Mouse (Mus musculus) erythroblast, embryonic 14.5 days (primary cell): ENCODE data around the gene Col6a3.

Experiments
- GATA1 ChIP-seq: IDR thresholded peaks from 2 replicates; pipeline ENCODE4 v1.6.1; 2012; ENCODE audit warnings: low read length, inconsistent platforms, mixed read lengths
- TAL1 ChIP-seq: IDR thresholded peaks from 3 replicates; pipeline ENCODE4 v1.6.1; 2012; ENCODE audit warnings: low read length, inconsistent platforms, mixed read lengths

DNA sequence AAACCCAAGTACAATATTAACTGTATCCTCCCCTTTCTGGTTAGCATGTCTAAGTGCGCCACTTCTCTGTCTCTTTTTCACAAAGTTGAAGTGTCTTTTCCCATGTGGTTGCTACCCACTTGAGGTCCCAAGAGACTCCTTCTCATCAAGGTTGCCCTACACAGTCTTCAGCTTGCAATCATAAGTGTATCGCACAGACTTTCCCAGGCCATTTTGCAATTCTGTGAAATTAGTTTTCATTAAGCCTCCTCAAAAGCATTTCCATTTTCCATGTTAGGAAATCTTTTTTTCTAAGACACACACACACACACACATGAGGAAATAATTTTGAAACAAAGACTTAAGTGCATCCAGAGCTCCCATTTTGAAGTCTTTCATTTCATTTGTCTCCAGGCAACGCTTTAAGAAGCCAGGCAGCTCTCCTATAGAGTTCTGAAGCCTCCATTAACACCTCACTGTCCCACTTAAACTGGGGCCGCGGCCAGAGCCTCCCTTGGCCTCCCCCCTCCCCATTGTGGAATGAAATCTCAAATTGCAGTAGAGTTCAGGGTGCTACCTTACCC, 7.5 kb downstream of the Col6a3 start:
- TF ChIP-seq GATA1: no peak
- TF ChIP-seq TAL1: no peak
